Mouse (Mus musculus): ENCODE data around the gene Arhgap24. TPM values are rescaled to one million over a fixed set of nuclear protein-coding genes. Genes with fewer than 3 reads are reported as not detected.
A peak's percentile ranks its signal among the peaks of the same experiment; 100 is the strongest.
"Not testable (repeated sequence)": the region's sequence is repeated elsewhere in the genome, so short reads cannot be mapped to it uniquely, and the experiment has no call there.

Gene Arhgap24
- polyA plus RNA-seq, 1 experiment from 2014 or later, result 23.8 TPM

DNA sequence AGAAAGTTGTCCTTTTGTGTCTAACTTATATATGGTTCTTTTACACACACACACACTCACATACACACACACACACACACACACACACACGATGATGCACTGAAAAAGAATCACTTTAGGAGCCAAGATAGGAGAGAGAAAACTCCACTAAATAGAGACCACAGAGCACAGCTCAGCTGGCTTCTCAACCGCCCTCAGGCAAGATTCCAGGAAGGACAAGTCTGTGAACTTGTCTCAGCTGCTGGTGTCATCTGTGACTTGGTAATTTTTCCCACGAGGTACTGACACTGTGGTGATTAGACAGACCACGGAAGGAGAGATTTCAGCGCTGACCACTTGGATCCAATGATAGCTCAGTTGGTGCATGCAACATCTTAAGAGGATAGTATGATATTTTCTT, 420.0 kb downstream of the Arhgap24 start:
- H3K4me3 ChIP-seq, result no peak overlapping the region
- H3K36me3 ChIP-seq, result peaks cover 15% of the 10 kb centered on the region
- no peak for ATAC-seq (ENCODE audit: insufficient number of reproducible peaks, insufficient read depth, low FRiP score, low TSS enrichment, low read depth)
- no peaks in the 10 kb centered on the region for H3K4me1 ChIP-seq
- H3K9ac ChIP-seq, result no peak overlapping the region
- H3K27ac ChIP-seq, result no peak overlapping the region
- 74% methylated on average over 5 of the region's 5 CpGs for WGBS
- no peaks in the 10 kb centered on the region for H3K9me3 ChIP-seq
- no peak overlapping the region for H3K4me2 ChIP-seq
- H3K27me3 ChIP-seq, result no peaks in the 10 kb centered on the region

DNA sequence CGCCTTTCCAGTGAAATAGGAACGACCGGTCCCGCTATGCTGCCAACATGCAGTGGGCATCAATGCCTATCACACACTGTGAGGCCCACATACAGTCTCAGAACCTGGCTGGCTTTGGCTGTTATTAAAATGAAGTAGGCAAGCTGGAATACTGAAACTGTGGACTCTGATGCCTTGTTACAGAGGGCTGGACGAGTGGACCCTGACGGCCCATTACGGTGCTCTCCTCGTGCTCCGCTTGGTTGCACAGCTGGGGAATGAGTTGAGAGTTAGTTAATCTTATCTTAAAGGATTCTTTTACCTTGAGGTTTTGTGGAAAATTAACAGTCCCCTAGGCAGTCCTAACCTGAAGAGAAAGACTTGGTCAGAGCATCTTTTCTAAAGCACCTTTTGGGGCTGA, 422.3 kb downstream of the Arhgap24 start:
- Histone ChIP-seq H3K4me2 (no peak overlapping the region), H3K9ac (no peak overlapping the region), H3K27ac (no peak overlapping the region), H3K36me3 (peaks cover 3% of the 10 kb centered on the region), H3K9me3 (no peaks in the 10 kb centered on the region), H3K4me3 (no peak overlapping the region), H3K4me1 (peaks cover 3% of the 10 kb centered on the region; the same call in 1 of the 2 replicates), H3K27me3 (no peaks in the 10 kb centered on the region)
- ATAC-seq (ENCODE audit: insufficient number of reproducible peaks, insufficient read depth, low FRiP score, low TSS enrichment, low read depth), result no peak
- 95% methylated on average over 9 of the region's 9 CpGs for WGBS

DNA sequence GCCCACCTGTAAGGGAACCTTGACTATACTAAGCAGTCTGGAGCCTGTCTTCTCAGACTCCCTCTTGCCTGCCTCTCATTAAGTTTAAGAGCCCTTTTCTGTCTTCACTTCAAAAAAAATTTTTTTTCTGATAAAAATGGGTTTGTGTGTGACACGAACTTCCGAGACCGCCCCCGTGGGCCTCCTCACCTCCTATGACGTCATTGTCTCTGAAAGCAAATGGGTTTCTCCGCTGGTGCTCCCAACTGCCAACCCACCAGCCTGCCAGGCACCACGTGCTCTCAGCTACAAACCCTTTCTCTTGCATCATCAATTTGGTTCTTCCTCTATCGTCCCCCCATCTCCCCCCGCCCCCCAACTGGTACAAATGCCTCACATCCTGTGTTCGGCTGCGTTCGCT, 422.9 kb downstream of the Arhgap24 start:
- H3K4me3 ChIP-seq, result no peak overlapping the region
- no peak for ATAC-seq (ENCODE audit: insufficient number of reproducible peaks, insufficient read depth, low FRiP score, low TSS enrichment, low read depth)
- H3K9ac ChIP-seq, result no peak overlapping the region
- no peaks in the 10 kb centered on the region for H3K9me3 ChIP-seq
- H3K27me3 ChIP-seq, result no peaks in the 10 kb centered on the region
- H3K4me1 ChIP-seq, result peaks cover 3% of the 10 kb centered on the region; the same call in 1 of the 2 replicates
- H3K27ac ChIP-seq, result no peak overlapping the region
- H3K36me3 ChIP-seq, result no peaks in the 10 kb centered on the region
- 85% methylated on average over 12 of the region's 12 CpGs for WGBS
- H3K4me2 ChIP-seq, result no peak overlapping the region

DNA sequence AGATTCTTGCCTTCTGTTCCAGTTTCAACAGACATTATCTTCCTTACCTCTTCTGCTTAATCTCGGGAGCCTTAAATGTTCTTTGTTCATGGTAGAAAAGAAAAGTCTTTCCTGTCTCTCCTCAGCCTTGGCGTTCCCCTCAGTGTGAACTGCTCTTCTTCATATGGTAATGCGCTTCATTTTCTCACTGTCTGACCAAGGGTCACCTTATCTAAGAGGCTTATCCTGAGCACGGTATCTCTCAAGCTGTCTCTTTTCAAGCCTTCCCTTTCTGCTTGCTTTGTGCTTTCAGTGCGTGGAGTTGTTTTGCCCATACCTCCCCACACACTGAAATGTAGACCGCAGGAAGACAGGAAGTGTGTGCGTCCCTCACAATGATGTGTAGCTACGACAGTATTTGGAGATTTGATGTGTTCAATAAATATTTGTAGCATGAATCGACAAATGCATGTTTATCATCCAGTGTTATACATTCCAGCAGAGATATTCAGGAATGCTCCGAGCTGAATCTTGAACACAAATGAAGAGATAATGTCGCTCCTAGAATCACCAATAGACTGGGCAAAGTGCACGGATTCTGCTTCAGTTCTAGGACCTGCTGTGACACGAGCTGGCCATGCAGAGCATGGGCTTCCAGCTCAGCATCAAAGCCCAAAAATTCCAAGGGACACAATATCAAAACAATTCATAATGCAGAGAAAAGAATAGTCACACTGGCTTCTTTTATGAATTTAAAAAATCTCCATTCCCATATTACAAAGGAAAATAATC, 424.4 kb downstream of the Arhgap24 start:
- no peak for ATAC-seq (ENCODE audit: insufficient number of reproducible peaks, insufficient read depth, low FRiP score, low TSS enrichment, low read depth)
- Histone ChIP-seq H3K27ac (no peak overlapping the region), H3K9me3 (no peaks in the 10 kb centered on the region), H3K36me3 (no peaks in the 10 kb centered on the region), H3K4me2 (no peak overlapping the region), H3K4me3 (no peak overlapping the region), H3K9ac (no peak overlapping the region), H3K4me1 (peaks cover 3% of the 10 kb centered on the region; the same call in 1 of the 2 replicates), H3K27me3 (no peaks in the 10 kb centered on the region)
- 66% methylated on average over 13 of the region's 13 CpGs for WGBS

DNA sequence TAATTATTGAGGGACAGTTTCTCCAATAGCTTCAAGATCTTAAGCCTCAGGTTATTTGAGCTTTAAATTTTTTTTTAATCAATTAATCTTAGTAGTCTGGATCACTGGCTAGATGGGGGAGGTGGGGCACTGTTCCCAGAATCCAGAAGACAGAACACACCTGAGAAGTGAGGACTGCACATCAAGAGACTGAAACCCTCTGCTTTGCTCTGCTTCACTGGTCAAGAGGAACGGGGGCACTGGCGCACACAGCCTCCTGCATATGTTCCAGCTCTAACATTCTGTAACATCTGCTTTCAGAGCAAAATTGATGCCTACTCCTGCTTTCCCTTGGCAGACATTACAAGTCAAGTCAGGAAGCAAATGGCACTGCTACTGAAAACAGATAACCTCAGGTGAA, 439.0 kb downstream of the Arhgap24 start:
- Histone ChIP-seq H3K9ac (no peak overlapping the region), H3K27me3 (no peaks in the 10 kb centered on the region), H3K36me3 (no peaks in the 10 kb centered on the region), H3K9me3 (no peaks in the 10 kb centered on the region), H3K4me1 (no peaks in the 10 kb centered on the region), H3K27ac (no peak overlapping the region), H3K4me3 (no peak overlapping the region), H3K4me2 (no peak overlapping the region)
- WGBS, result 80% methylated on average over 2 of the region's 2 CpGs
- ATAC-seq (ENCODE audit: insufficient number of reproducible peaks, insufficient read depth, low FRiP score, low TSS enrichment, low read depth), result no peak

DNA sequence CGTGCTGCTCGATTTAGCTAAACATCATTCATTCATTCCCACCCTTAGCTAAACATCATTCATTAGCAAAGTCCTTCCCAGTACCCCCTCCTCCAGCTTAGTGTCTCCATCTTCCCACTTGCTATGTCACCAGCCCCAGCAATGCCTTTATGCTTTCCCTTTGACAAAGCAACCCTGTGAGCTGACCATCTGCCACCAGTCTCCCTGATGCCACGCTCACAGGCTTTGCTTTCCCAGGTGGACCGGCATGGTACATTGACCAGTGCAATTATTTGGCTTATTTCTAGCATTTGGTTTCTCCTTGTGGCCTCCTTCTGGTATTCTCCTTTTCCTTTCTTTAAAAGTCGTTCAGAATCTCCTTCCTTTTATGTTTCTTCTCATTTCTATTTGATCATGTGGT, 445.6 kb downstream of the Arhgap24 start:
- no peak overlapping the region for H3K9ac ChIP-seq
- ATAC-seq (ENCODE audit: insufficient number of reproducible peaks, insufficient read depth, low FRiP score, low TSS enrichment, low read depth), result no peak
- H3K4me1 ChIP-seq, result 0 out of 2 replicates have a peak, but pooled peaks cover 6% of the 10 kb centered on the region
- H3K4me2 ChIP-seq, result no peak overlapping the region
- no peak overlapping the region for H3K4me3 ChIP-seq
- no peaks in the 10 kb centered on the region for H3K36me3 ChIP-seq
- no peaks in the 10 kb centered on the region for H3K9me3 ChIP-seq
- H3K27ac ChIP-seq, result no peak overlapping the region
- no peaks in the 10 kb centered on the region for H3K27me3 ChIP-seq
- 75% methylated on average over 5 of the region's 5 CpGs for WGBS

DNA sequence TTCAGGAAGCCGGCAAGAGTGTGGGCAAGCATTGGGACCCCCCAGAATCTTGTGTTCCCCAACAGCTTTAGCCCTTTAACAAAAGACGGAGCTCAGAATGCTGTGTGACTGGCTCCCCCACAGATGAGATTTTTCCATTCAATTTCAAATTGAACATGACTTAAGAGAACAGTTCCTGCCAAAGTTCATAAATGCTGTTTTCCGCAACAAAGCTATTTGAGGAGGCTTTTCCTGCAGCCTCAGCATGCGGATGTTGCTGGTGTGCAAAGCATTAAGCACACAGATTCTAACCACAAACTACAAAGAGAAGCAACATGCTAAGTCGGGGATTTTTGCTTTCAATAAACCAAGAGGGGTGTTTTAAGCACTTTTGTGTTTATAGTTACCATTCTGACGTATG, 449.0 kb downstream of the Arhgap24 start:
- H3K4me3 ChIP-seq, result no peak overlapping the region
- 26% methylated on average over 6 of the region's 6 CpGs for WGBS
- peak overlapping the region; percentile 69; the same call in 1 of the 2 replicates for H3K27ac ChIP-seq

DNA sequence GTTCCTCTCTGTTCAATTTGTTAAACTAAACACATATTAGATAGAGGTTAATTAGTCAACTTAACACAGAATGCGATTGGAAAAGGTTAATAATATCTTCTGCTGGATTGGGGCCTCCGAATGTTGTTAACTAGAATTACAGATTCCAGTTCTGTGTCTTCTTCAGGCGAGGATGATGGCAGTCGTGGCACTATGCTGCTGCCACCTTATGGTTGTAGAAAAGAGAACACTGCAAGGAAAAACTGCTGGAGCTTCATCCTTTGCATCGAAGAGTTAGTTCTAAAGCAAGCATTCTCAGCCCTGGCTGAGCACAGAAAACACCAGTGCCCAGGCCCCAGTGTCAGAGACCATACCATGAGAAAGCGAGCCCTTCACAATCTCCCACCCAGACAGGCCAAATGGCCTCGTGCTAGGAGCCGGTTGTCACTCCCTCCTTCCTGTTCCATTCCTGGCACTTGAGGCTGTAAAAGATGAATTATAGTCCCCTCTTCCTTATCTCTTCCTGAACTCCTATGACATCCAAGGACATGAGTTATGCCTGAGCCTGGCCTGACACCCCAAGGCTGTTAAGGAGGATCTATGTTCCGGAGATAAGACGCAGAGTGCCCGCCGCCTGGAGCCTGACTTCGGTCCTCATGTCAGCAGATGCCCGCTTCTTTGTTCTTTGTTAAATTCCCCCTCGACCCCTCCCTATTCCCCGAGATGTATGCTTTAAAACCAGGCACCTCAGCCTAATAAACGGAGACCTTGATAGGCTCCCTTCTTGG, 462.9 kb downstream of the Arhgap24 start:
- H3K4me1 ChIP-seq; H3K4me2 ChIP-seq; H3K9me3 ChIP-seq; H3K9ac ChIP-seq; H3K4me3 ChIP-seq; H3K27ac ChIP-seq; H3K27me3 ChIP-seq; ATAC-seq (ENCODE audit: insufficient number of reproducible peaks, insufficient read depth, low FRiP score, low TSS enrichment, low read depth); H3K36me3 ChIP-seq: not testable (repeated sequence)
- 83% methylated on average over 17 of the region's 17 CpGs for WGBS

More for the DNA sequence above, 449.0 kb downstream of the Arhgap24 start:
- 0 out of 2 replicates have a peak, but pooled peaks have one; percentile 43 for ATAC-seq (ENCODE audit: insufficient number of reproducible peaks, insufficient read depth, low FRiP score, low TSS enrichment, low read depth)
- Histone ChIP-seq H3K27me3 (no peaks in the 10 kb centered on the region), H3K4me1 (0 out of 2 replicates have a peak, but pooled peaks cover 6% of the 10 kb centered on the region), H3K9me3 (no peaks in the 10 kb centered on the region), H3K36me3 (no peaks in the 10 kb centered on the region), H3K4me2 (peak overlapping the region; percentile 39), H3K9ac (no peak overlapping the region)

DNA sequence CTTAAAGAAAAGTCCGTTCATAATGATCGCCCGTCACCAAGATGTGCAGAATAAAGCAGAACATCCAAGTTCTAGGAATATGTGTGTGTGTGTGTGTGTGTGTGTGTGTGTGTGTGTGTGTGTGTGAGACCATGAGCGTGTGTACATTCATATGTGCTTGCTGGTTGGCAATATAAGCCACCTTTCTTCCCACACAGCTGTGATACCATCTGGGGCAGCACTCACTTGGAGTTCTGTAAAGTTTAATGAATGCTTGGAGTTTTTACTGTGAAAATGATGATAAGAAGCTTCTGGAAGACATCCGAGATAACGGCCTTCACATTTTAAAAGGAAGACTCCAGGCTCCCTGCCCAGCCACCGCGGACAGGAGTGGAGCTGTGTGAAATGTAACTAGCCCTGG, 465.4 kb downstream of the Arhgap24 start:
- no peak overlapping the region for H3K4me2 ChIP-seq
- WGBS, result 89% methylated on average over 8 of the region's 8 CpGs
- H3K4me1 ChIP-seq, result 0 out of 2 replicates have a peak, but pooled peaks cover 5% of the 10 kb centered on the region
- H3K9me3 ChIP-seq, result no peaks in the 10 kb centered on the region
- no peak overlapping the region for H3K27ac ChIP-seq
- H3K4me3 ChIP-seq, result no peak overlapping the region
- H3K27me3 ChIP-seq, result no peaks in the 10 kb centered on the region
- no peaks in the 10 kb centered on the region for H3K36me3 ChIP-seq
- no peak for ATAC-seq (ENCODE audit: insufficient number of reproducible peaks, insufficient read depth, low FRiP score, low TSS enrichment, low read depth)
- H3K9ac ChIP-seq, result no peak overlapping the region

DNA sequence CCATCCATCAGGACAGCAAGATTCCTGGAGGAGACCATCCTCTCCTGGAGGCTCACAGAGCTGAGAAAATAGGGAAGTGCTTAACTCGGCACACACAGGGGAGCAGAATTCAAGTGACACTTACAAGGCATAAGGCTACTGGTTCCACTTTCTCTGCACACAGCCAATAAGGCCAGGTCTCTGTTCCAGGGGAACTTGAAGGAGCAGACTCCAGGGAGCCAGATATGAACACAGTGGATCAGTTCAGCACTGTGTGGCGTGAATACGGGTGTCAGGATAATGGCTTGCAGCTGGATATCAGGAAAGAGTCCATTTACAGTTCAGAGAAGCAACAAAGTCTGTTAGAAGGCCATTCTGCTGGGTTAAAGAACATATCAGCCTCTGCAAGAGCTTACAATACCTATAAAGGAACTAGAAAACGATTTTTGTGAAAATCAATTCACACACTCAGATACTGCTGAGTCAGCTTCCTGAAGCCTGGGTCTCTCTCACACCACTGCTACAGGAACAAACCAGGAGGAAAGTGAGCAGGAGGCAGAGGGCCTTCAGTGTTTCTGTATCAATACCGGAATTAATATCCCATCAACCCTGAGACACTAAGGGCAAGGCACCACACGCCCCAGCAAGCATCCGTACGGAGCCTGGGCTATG, 466.0 kb downstream of the Arhgap24 start:
- Histone ChIP-seq H3K36me3 (no peaks in the 10 kb centered on the region), H3K27ac (no peak overlapping the region), H3K9me3 (no peaks in the 10 kb centered on the region), H3K4me3 (no peak overlapping the region), H3K4me2 (no peak overlapping the region), H3K9ac (0 out of 2 replicates have a peak overlapping the region, but pooled peaks have one; percentile 11), H3K4me1 (0 out of 2 replicates have a peak, but pooled peaks cover 5% of the 10 kb centered on the region), H3K27me3 (no peaks in the 10 kb centered on the region)
- ATAC-seq (ENCODE audit: insufficient number of reproducible peaks, insufficient read depth, low FRiP score, low TSS enrichment, low read depth), result no peak
- WGBS, result 57% methylated on average over 8 of the region's 8 CpGs
